Mouse (Mus musculus) embryonic fibroblast, embryonic 13.5 days (primary cell): Measurements from ENCODE around the gene Dhx9.

Experiments used
- CTCF ChIP-seq: IDR thresholded peaks from 2 replicates; pipeline ENCODE4 v1.5.1; 2011; ENCODE audit warnings: mild to moderate bottlenecking, control low read depth, low read length, moderate library complexity, borderline replicate concordance; ENCODE audit not compliant: insufficient read depth
- POLR2A ChIP-seq: IDR thresholded peaks from 2 replicates; pipeline ENCODE4 v1.6.1; 2011; ENCODE audit warnings: low read depth, mild to moderate bottlenecking, control low read depth, low read length, moderate library complexity

DNA sequence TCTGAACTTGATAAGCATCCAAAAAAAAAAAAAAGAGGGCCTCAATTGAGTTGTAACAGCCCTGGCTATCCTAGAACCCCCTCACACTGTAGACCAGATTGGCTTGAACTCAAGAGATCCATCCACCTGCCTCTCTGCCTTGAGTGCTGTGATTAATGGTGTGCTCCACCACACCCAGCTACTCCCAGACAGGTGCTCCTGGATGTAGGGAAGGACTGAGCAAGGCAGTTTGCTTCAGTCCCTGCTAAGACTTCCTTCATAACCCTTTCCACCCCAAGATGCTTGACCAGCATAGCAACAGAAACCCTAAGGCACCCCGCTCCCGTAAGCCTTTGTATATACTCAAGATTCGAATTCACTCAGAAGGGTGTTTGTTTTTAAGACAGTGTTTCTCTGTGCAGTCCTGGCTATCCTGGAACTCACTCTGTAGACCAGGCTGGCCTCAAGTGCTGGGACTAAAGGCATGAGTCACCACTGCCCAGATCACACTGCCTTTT lies 34.3 kb downstream of the Dhx9 start:
- TF ChIP-seq CTCF (no peak), POLR2A (no peak)
